Mouse (Mus musculus) 3T3-L1 (cell line): ENCODE measurements around the gene Osbpl5.

Experiments used
- DNase-seq: peaks from one replicate; pipeline ENCODE4 v3.0.0-alpha.2; 2015; ENCODE audit warnings: low read depth, low spot score

The Osbpl5 gene

GRCm38 (mm10) chr7:143756125-143757026, at the start of gene Osbpl5:
TSS of gene Osbpl5 (minus strand) at chr7:143756985.
- DNase-seq = no peak

GRCm38 (mm10) chr7:143805199-143805624, 48.4 kb upstream of the Osbpl5 start:
- DNase-seq = no peak

GRCm38 (mm10) chr7:143801195-143802065, 44.6 kb upstream of the Osbpl5 start:
- DNase-seq = peak; percentile 80

- no peak for DNase-seq
Measured at GRCm38 (mm10) chr7:143800770-143801169, 44.0 kb upstream of the Osbpl5 start.

- DNase-seq = peak; percentile 56
Measured at GRCm38 (mm10) chr7:143798783-143799182, 42.0 kb upstream of the Osbpl5 start.

GRCm38 (mm10) chr7:143793121-143793520, 36.3 kb upstream of the Osbpl5 start:
- peak; percentile 55 for DNase-seq

- DNase-seq = no peak
Measured at GRCm38 (mm10) chr7:143792336-143792985, 35.7 kb upstream of the Osbpl5 start.

- peak; percentile 94 for DNase-seq
Measured at GRCm38 (mm10) chr7:143783996-143784829, 27.4 kb upstream of the Osbpl5 start, which contains the start of gene Mrgpre. TSS of gene Mrgpre (minus strand) at chr7:143784500.

- peak; percentile 68 for DNase-seq
Measured at GRCm38 (mm10) chr7:143783378-143783995, 26.7 kb upstream of the Osbpl5 start.

GRCm38 (mm10) chr7:143777375-143777774, 20.6 kb upstream of the Osbpl5 start:
- no peak for DNase-seq

GRCm38 (mm10) chr7:143776137-143776536, 19.4 kb upstream of the Osbpl5 start:
- DNase-seq = no peak

- DNase-seq = peak; percentile 38
Measured at GRCm38 (mm10) chr7:143769461-143769860, 12.7 kb upstream of the Osbpl5 start.

- no peak for DNase-seq
Measured at GRCm38 (mm10) chr7:143768267-143768666, 11.5 kb upstream of the Osbpl5 start.

- no peak for DNase-seq
Measured at GRCm38 (mm10) chr7:143766893-143767292, 10.1 kb upstream of the Osbpl5 start, which contains the start of gene Mrgprg. TSS of gene Mrgprg (minus strand) at chr7:143766993.

- DNase-seq = no peak
Measured at GRCm38 (mm10) chr7:143764876-143765530, 8.2 kb upstream of the Osbpl5 start.

- DNase-seq = peak; percentile 61
Measured at GRCm38 (mm10) chr7:143763794-143764193, 7.0 kb upstream of the Osbpl5 start.

GRCm38 (mm10) chr7:143758956-143759355, 2.2 kb upstream of the Osbpl5 start:
- no peak for DNase-seq

GRCm38 (mm10) chr7:143757696-143758095, 911 bp upstream of the Osbpl5 start:
- DNase-seq = no peak

GRCm38 (mm10) chr7:143757027-143757390, 224 bp upstream of the Osbpl5 start:
- DNase-seq = peak; percentile 80
